Mouse (Mus musculus): ENCODE results near the gene Mylk4. TPM values are rescaled to one million over a fixed set of nuclear protein-coding genes. Genes with fewer than 3 reads are reported as not detected.

Gene Mylk4
- polyA plus RNA-seq, 1 experiment: not detected

- Histone ChIP-seq H3K27ac (ENCODE audit: insufficient read depth, low read depth, low read length) (no peak overlapping the region), H3K4me1 (ENCODE audit: control insufficient read depth, insufficient read depth, low read length) (no peaks in the 10 kb centered on the region), H3K4me3 (ENCODE audit: insufficient read depth, low read length) (no peak overlapping the region)
- TF ChIP-seq POLR2A (IDR thresholded peaks at IDR 0.05; ENCODE audit: borderline replicate concordance, low read depth, low read length) (no peak), CTCF (IDR thresholded peaks at IDR 0.05; ENCODE audit: low read depth, low read length) (no peak)
Observed at GRCm38 (mm10) chr13:32667386-32667785, 116.4 kb downstream of the Mylk4 start.

GRCm38 (mm10) chr13:32662041-32662440 is 121.7 kb downstream of the Mylk4 start:
- Histone ChIP-seq H3K4me3 (ENCODE audit: insufficient read depth, low read length) (no peak overlapping the region), H3K27ac (ENCODE audit: insufficient read depth, low read depth, low read length) (no peak overlapping the region), H3K4me1 (ENCODE audit: control insufficient read depth, insufficient read depth, low read length) (peaks cover 16% of the 10 kb centered on the region)
- no peak for TF ChIP-seq CTCF (IDR thresholded peaks at IDR 0.05; ENCODE audit: low read depth, low read length)
- no peak for TF ChIP-seq POLR2A (IDR thresholded peaks at IDR 0.05; ENCODE audit: borderline replicate concordance, low read depth, low read length)

GRCm38 (mm10) chr13:32660294-32660693 is 123.5 kb downstream of the Mylk4 start:
- Histone ChIP-seq H3K4me3 (ENCODE audit: insufficient read depth, low read length) (no peak overlapping the region), H3K27ac (ENCODE audit: insufficient read depth, low read depth, low read length) (peak overlapping the region; percentile 33), H3K4me1 (ENCODE audit: control insufficient read depth, insufficient read depth, low read length) (peaks cover 16% of the 10 kb centered on the region)
- TF ChIP-seq CTCF (IDR thresholded peaks at IDR 0.05; ENCODE audit: low read depth, low read length) (no peak), POLR2A (IDR thresholded peaks at IDR 0.05; ENCODE audit: borderline replicate concordance, low read depth, low read length) (no peak)

GRCm38 (mm10) chr13:32659271-32659670 is 124.5 kb downstream of the Mylk4 start:
- no peak overlapping the region for H3K4me3 ChIP-seq (ENCODE audit: insufficient read depth, low read length)
- no peak overlapping the region for H3K27ac ChIP-seq (ENCODE audit: insufficient read depth, low read depth, low read length)
- H3K4me1 ChIP-seq (ENCODE audit: control insufficient read depth, insufficient read depth, low read length): peaks cover 16% of the 10 kb centered on the region
- TF ChIP-seq CTCF (IDR thresholded peaks at IDR 0.05; ENCODE audit: low read depth, low read length) (no peak), POLR2A (IDR thresholded peaks at IDR 0.05; ENCODE audit: borderline replicate concordance, low read depth, low read length) (no peak)

GRCm38 (mm10) chr13:32657583-32657982 is 126.2 kb downstream of the Mylk4 start:
- H3K27ac ChIP-seq (ENCODE audit: insufficient read depth, low read depth, low read length): no peak overlapping the region
- peaks cover 16% of the 10 kb centered on the region for H3K4me1 ChIP-seq (ENCODE audit: control insufficient read depth, insufficient read depth, low read length)
- no peak overlapping the region for H3K4me3 ChIP-seq (ENCODE audit: insufficient read depth, low read length)
- TF ChIP-seq CTCF (IDR thresholded peaks at IDR 0.05; ENCODE audit: low read depth, low read length) (no peak), POLR2A (IDR thresholded peaks at IDR 0.05; ENCODE audit: borderline replicate concordance, low read depth, low read length) (no peak)

Other genes starting within 250 kb of the Mylk4 start
- 7.6 and 10.9 TPM in 2 replicates for gene Wrnip1, start 18.1 kb upstream of the Mylk4 start, polyA plus RNA-seq (2012; ENCODE audit: insufficient read depth, insufficient read length, missing spikeins)
- gene D930007J09Rik, start 18.9 kb upstream of the Mylk4 start, polyA plus RNA-seq (2012; ENCODE audit: insufficient read depth, insufficient read length, missing spikeins): not detected in 2 replicates
- gene Serpinb1a, start 67.2 kb upstream of the Mylk4 start, polyA plus RNA-seq (2012; ENCODE audit: insufficient read depth, insufficient read length, missing spikeins): not detected in 2 replicates
- 1.4 and 1.7 TPM in 2 replicates for gene Serpinb1c, start 114.3 kb upstream of the Mylk4 start, polyA plus RNA-seq (2012; ENCODE audit: insufficient read depth, insufficient read length, missing spikeins)
- gene Serpinb6b, start 181.3 kb upstream of the Mylk4 start, polyA plus RNA-seq (2012; ENCODE audit: insufficient read depth, insufficient read length, missing spikeins): 12.3 and 12.7 TPM in 2 replicates
- gene Serpinb9, start 219.3 kb upstream of the Mylk4 start, polyA plus RNA-seq (2012; ENCODE audit: insufficient read depth, insufficient read length, missing spikeins): 6.6 and 7.4 TPM in 2 replicates
- gene Serpinb9b, start 243.5 kb upstream of the Mylk4 start, polyA plus RNA-seq (2012; ENCODE audit: insufficient read depth, insufficient read length, missing spikeins): 0.44 TPM in 1 of 2 replicates, not detected in the other